Mouse (Mus musculus): ENCODE measurements around the gene Fcmr. TPM values are rescaled to one million over a fixed set of nuclear protein-coding genes. Genes with fewer than 3 reads are reported as not detected.

Gene Fcmr
- polyA plus RNA-seq, 1 experiment from 2014 or later, result 0.51 TPM

GRCm38 (mm10) chr1:130838288-130838687 is 27.2 kb upstream of the Fcmr start:
- no peak overlapping the region for H3K4me3 ChIP-seq
- no peak for ATAC-seq (ENCODE audit: low FRiP score)
- H3K27ac ChIP-seq, result no peak overlapping the region
- no peaks in the 10 kb centered on the region for H3K9me3 ChIP-seq
- H3K9ac ChIP-seq, result no peak overlapping the region
- WGBS, result 59% methylated on average over 6 of the region's 6 CpGs
- no peaks in the 10 kb centered on the region for H3K4me1 ChIP-seq (replicated peaks)
- H3K27me3 ChIP-seq, result no peaks in the 10 kb centered on the region
- H3K36me3 ChIP-seq, result no peaks in the 10 kb centered on the region
- H3K4me2 ChIP-seq, result no peak overlapping the region

GRCm38 (mm10) chr1:130840599-130841379 is 24.7 kb upstream of the Fcmr start:
- WGBS, result 87% methylated on average over 8 of the region's 8 CpGs
- H3K4me2 ChIP-seq, result no peak overlapping the region
- no peaks in the 10 kb centered on the region for H3K9me3 ChIP-seq
- H3K27ac ChIP-seq, result no peak overlapping the region
- ATAC-seq (ENCODE audit: low FRiP score), result no peak
- H3K36me3 ChIP-seq, result no peaks in the 10 kb centered on the region
- no peak overlapping the region for H3K4me3 ChIP-seq
- H3K4me1 ChIP-seq (replicated peaks), result no peaks in the 10 kb centered on the region
- H3K9ac ChIP-seq, result no peak overlapping the region
- no peaks in the 10 kb centered on the region for H3K27me3 ChIP-seq

- Histone ChIP-seq H3K9ac (no peak overlapping the region), H3K4me3 (no peak overlapping the region), H3K36me3 (no peaks in the 10 kb centered on the region), H3K4me1 (replicated peaks) (no peaks in the 10 kb centered on the region), H3K27me3 (no peaks in the 10 kb centered on the region), H3K9me3 (no peaks in the 10 kb centered on the region), H3K4me2 (no peak overlapping the region), H3K27ac (no peak overlapping the region)
- WGBS, result 92% methylated on average over 7 of the region's 7 CpGs
- ATAC-seq (ENCODE audit: low FRiP score), result no peak
Observed at GRCm38 (mm10) chr1:130841621-130842020, 23.8 kb upstream of the Fcmr start.

- no peaks in the 10 kb centered on the region for H3K9me3 ChIP-seq
- WGBS, result 91% methylated on average over 7 of the region's 7 CpGs
- H3K36me3 ChIP-seq, result no peaks in the 10 kb centered on the region
- no peak overlapping the region for H3K4me2 ChIP-seq
- no peak overlapping the region for H3K9ac ChIP-seq
- no peak for ATAC-seq (ENCODE audit: low FRiP score)
- no peak overlapping the region for H3K27ac ChIP-seq
- no peaks in the 10 kb centered on the region for H3K4me1 ChIP-seq (replicated peaks)
- H3K27me3 ChIP-seq, result no peaks in the 10 kb centered on the region
- H3K4me3 ChIP-seq, result no peak overlapping the region
Observed at GRCm38 (mm10) chr1:130844516-130844915, 21.0 kb upstream of the Fcmr start.

GRCm38 (mm10) chr1:130849530-130850214 is 15.8 kb upstream of the Fcmr start:
- WGBS, result 94% methylated on average over 10 of the region's 10 CpGs
- no peaks in the 10 kb centered on the region for H3K27me3 ChIP-seq
- H3K4me1 ChIP-seq (replicated peaks), result no peaks in the 10 kb centered on the region
- no peak overlapping the region for H3K4me3 ChIP-seq
- no peak overlapping the region for H3K9ac ChIP-seq
- no peak overlapping the region for H3K27ac ChIP-seq
- ATAC-seq (ENCODE audit: low FRiP score), result no peak
- no peak overlapping the region for H3K4me2 ChIP-seq
- H3K36me3 ChIP-seq, result no peaks in the 10 kb centered on the region
- H3K9me3 ChIP-seq, result no peaks in the 10 kb centered on the region

- no peak for ATAC-seq (ENCODE audit: low FRiP score)
- H3K36me3 ChIP-seq, result no peaks in the 10 kb centered on the region
- H3K27ac ChIP-seq, result no peak overlapping the region
- no peaks in the 10 kb centered on the region for H3K4me1 ChIP-seq (replicated peaks)
- H3K4me3 ChIP-seq, result no peak overlapping the region
- no peak overlapping the region for H3K9ac ChIP-seq
- H3K27me3 ChIP-seq, result no peaks in the 10 kb centered on the region
- 90% methylated on average over 5 of the region's 5 CpGs for WGBS
- H3K4me2 ChIP-seq, result no peak overlapping the region
- H3K9me3 ChIP-seq, result no peaks in the 10 kb centered on the region
Observed at GRCm38 (mm10) chr1:130850405-130850804, 15.1 kb upstream of the Fcmr start.

- H3K9me3 ChIP-seq, result no peaks in the 10 kb centered on the region
- WGBS, result 85% methylated on average over 9 of the region's 9 CpGs
Observed at GRCm38 (mm10) chr1:130854819-130855218, 10.7 kb upstream of the Fcmr start.

GRCm38 (mm10) chr1:130855723-130856122 is 9.7 kb upstream of the Fcmr start:
- 87% methylated on average over 2 of the region's 2 CpGs for WGBS
- H3K4me3 ChIP-seq, result no peak overlapping the region
- H3K4me1 ChIP-seq (replicated peaks), result no peaks in the 10 kb centered on the region
- no peak for ATAC-seq (ENCODE audit: low FRiP score)
- no peak overlapping the region for H3K9ac ChIP-seq
- no peaks in the 10 kb centered on the region for H3K9me3 ChIP-seq
- no peak overlapping the region for H3K4me2 ChIP-seq
- H3K27ac ChIP-seq, result no peak overlapping the region
- no peaks in the 10 kb centered on the region for H3K36me3 ChIP-seq
- H3K27me3 ChIP-seq, result no peaks in the 10 kb centered on the region

More at GRCm38 (mm10) chr1:130854819-130855218, 10.7 kb upstream of the Fcmr start:
- H3K4me2 ChIP-seq, result no peak overlapping the region
- no peaks in the 10 kb centered on the region for H3K36me3 ChIP-seq
- H3K27me3 ChIP-seq, result no peaks in the 10 kb centered on the region
- H3K9ac ChIP-seq, result no peak overlapping the region
- no peaks in the 10 kb centered on the region for H3K4me1 ChIP-seq (replicated peaks)
- H3K27ac ChIP-seq, result no peak overlapping the region
- no peak overlapping the region for H3K4me3 ChIP-seq
- no peak for ATAC-seq (ENCODE audit: low FRiP score)

GRCm38 (mm10) chr1:130857456-130857855 is 8.0 kb upstream of the Fcmr start:
- Histone ChIP-seq H3K4me3 (no peak overlapping the region), H3K9me3 (no peaks in the 10 kb centered on the region), H3K27ac (no peak overlapping the region), H3K36me3 (no peaks in the 10 kb centered on the region), H3K4me2 (no peak overlapping the region), H3K27me3 (no peaks in the 10 kb centered on the region), H3K4me1 (replicated peaks) (no peaks in the 10 kb centered on the region), H3K9ac (no peak overlapping the region)
- no peak for ATAC-seq (ENCODE audit: low FRiP score)
- 88% methylated on average over 4 of the region's 4 CpGs for WGBS

GRCm38 (mm10) chr1:130864238-130864637 is 1.2 kb upstream of the Fcmr start:
- H3K27me3 ChIP-seq, result no peaks in the 10 kb centered on the region
- no peaks in the 10 kb centered on the region for H3K4me1 ChIP-seq (replicated peaks)
- H3K4me2 ChIP-seq, result no peak overlapping the region
- no peak overlapping the region for H3K4me3 ChIP-seq
- no peak overlapping the region for H3K9ac ChIP-seq
- no peaks in the 10 kb centered on the region for H3K36me3 ChIP-seq
- WGBS, result 89% methylated on average over 4 of the region's 4 CpGs
- ATAC-seq (ENCODE audit: low FRiP score), result no peak
- H3K9me3 ChIP-seq, result no peaks in the 10 kb centered on the region
- H3K27ac ChIP-seq, result no peak overlapping the region

GRCm38 (mm10) chr1:130864741-130865140 is 728 bp upstream of the Fcmr start:
- Histone ChIP-seq H3K27me3 (no peaks in the 10 kb centered on the region), H3K4me1 (replicated peaks) (no peaks in the 10 kb centered on the region), H3K27ac (no peak overlapping the region), H3K9ac (no peak overlapping the region), H3K36me3 (no peaks in the 10 kb centered on the region), H3K9me3 (no peaks in the 10 kb centered on the region), H3K4me2 (no peak overlapping the region), H3K4me3 (no peak overlapping the region)
- WGBS, result 93% methylated on average over 5 of the region's 5 CpGs
- ATAC-seq (ENCODE audit: low FRiP score), result no peak

- no peak overlapping the region for H3K9ac ChIP-seq
- no peaks in the 10 kb centered on the region for H3K36me3 ChIP-seq
- H3K4me3 ChIP-seq, result no peak overlapping the region
- peaks cover 9% of the 10 kb centered on the region for H3K27me3 ChIP-seq
- 89% methylated on average over 2 of the region's 2 CpGs for WGBS
- H3K4me1 ChIP-seq (replicated peaks), result peaks cover 2% of the 10 kb centered on the region
- ATAC-seq (ENCODE audit: low FRiP score), result no peak
- no peaks in the 10 kb centered on the region for H3K9me3 ChIP-seq
- no peak overlapping the region for H3K4me2 ChIP-seq
- H3K27ac ChIP-seq, result no peak overlapping the region
Observed at GRCm38 (mm10) chr1:130872912-130873311, 7.4 kb downstream of the Fcmr start.

GRCm38 (mm10) chr1:130875139-130875538 is 9.7 kb downstream of the Fcmr start:
- Histone ChIP-seq H3K27me3 (peaks cover 28% of the 10 kb centered on the region), H3K36me3 (no peaks in the 10 kb centered on the region), H3K4me2 (no peak overlapping the region), H3K4me3 (no peak overlapping the region), H3K9me3 (no peaks in the 10 kb centered on the region), H3K4me1 (replicated peaks) (peaks cover 8% of the 10 kb centered on the region), H3K27ac (no peak overlapping the region), H3K9ac (no peak overlapping the region)
- no peak for ATAC-seq (ENCODE audit: low FRiP score)
- WGBS, result 36% methylated on average over 3 of the region's 3 CpGs
